Mouse (Mus musculus) spleen, adult 18-20 months (tissue): ENCODE results near the gene Gm13199.

Source experiments
- DNase-seq, 2 experiments: peaks; one replicate each; pipeline ENCODE4 v3.0.0; 2022; ENCODE audit warnings: mixed read lengths in 2 of 2

The Gm13199 gene

DNA sequence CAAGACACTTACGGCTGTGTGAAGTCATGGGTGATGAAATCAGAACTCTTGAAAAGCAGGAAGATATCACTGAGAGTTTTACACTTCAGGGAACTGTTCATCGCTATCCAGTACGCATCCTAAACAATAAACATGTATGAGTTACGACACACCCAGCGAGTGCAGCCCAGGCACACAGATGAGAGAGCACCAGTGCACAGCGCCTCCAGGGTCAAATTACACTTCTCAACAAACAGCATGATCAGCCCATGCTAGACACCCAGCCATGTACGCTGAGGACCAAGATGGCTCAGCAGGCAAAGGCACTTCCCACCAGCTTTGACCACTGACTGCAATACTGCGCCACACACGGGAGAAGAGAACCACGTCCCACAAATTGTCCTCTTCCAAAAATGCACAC lies 41.5 kb downstream of the Gm13199 start:
- no peak for DNase-seq
